Mouse (Mus musculus): ENCODE measurements around the gene Hand2.

GRCm38 (mm10) chr8:57330106-57330505 is 9.3 kb downstream of the Hand2 start:
- TF ChIP-seq POLR2A (IDR thresholded peaks at IDR 0.05; ENCODE audit: insufficient read length, low read depth) (no peak), TCF3 (IDR thresholded peaks at IDR 0.05; ENCODE audit: insufficient read length, low read depth) (no peak), POLR2AphosphoS2 (IDR thresholded peaks at IDR 0.05; ENCODE audit: insufficient read length, low read depth) (no peak), E2F4 (IDR thresholded peaks at IDR 0.05; ENCODE audit: insufficient read depth) (no peak), MAX (IDR thresholded peaks at IDR 0.05; ENCODE audit: low read depth) (no peak), TCF12 (IDR thresholded peaks at IDR 0.05; ENCODE audit: insufficient read depth, poor library complexity, severe bottlenecking) (no peak), USF1 (IDR thresholded peaks at IDR 0.05; ENCODE audit: low read depth) (no peak)

Data from myocyte (in vitro differentiated cells).